ENCODE assay signal across 14 mouse cellular contexts in the genomic region with DNA sequence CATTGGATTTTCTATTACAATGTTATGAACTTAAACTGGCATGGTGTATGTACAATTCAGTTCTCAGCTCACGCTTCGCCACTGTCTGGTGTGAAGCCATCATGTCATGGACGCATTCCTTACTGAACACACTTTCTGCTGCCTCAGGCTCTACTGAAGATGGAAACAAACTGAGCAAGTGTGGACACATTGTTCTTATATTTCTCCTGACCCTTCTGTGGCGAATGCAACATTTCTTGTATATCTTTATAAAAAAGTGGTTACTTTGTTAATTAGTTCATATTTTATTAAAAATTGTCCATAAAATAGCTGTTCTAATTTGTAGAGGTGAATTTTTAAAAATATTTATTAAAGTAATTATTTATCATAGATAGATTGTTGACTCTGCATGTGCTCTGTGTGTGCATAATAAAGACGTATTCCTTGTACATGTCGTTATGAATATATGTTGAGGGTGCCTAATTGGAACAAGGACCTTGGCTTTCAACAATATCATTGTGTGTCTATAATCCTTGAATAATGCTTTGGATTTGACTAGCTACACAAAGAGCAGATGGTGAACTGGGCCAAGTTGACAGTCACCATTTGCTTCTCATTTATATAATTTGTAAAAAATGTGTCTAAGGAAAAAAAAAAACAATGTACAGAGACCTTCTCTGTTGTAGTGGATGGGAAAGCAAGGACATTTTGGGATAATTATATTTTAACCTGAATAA.
"Had no signal": no experiment of that assay in that cellular context is flagged by ENCODE, and none has a peak within 500 bp of the region (broad histone marks: within the 10 kb centered on the region; RNA-seq: fewer than 3 reads in every experiment).

No protein-coding gene starts in this region.

- H3K27me3 ChIP-seq: limb, embryonic 15.5 days; liver, embryonic 12.5 days; megakaryocyte, embryonic 14.5 days; midbrain, embryonic 15.5 days; neural tube, embryonic 12.5 days had no signal

- H3K9me3 ChIP-seq: limb, embryonic 15.5 days; liver, embryonic 12.5 days; megakaryocyte, embryonic 14.5 days; midbrain, embryonic 15.5 days; neural tube, embryonic 12.5 days had no signal

- H3K36me3 ChIP-seq: limb, embryonic 15.5 days; liver, embryonic 12.5 days; midbrain, embryonic 15.5 days; neural tube, embryonic 12.5 days had no signal

- H3K27ac ChIP-seq: limb, embryonic 15.5 days; liver, embryonic 12.5 days; macrophage; midbrain, embryonic 15.5 days; neural tube, embryonic 12.5 days; stomach, postnatal 0 days had no signal

- ATAC-seq: liver, embryonic 12.5 days; midbrain, embryonic 15.5 days had no signal

- DNase-seq: kidney, postnatal 10 days; layer of hippocampus, postnatal 36 days; lung, embryonic 14.5 days; lung, postnatal 14 days; right cerebral cortex, postnatal 14 days; thymus, postnatal 4 days had no signal

- H3K9ac ChIP-seq: limb, embryonic 15.5 days; liver, embryonic 12.5 days; lung, embryonic 14.5 days; midbrain, embryonic 15.5 days; neural tube, embryonic 12.5 days had no signal

- H3K4me3 ChIP-seq: limb, embryonic 15.5 days; liver, embryonic 12.5 days; megakaryocyte, embryonic 14.5 days; midbrain, embryonic 15.5 days; neural tube, embryonic 12.5 days had no signal

- H3K4me2 ChIP-seq: limb, embryonic 15.5 days; liver, embryonic 12.5 days; lung, embryonic 14.5 days; midbrain, embryonic 11.5 days; midbrain, embryonic 15.5 days; neural tube, embryonic 12.5 days had no signal
